Mouse (Mus musculus): ENCODE data around the gene Slc39a13. TPM values are rescaled to one million over a fixed set of nuclear protein-coding genes. Genes with fewer than 3 reads are reported as not detected.

Gene Slc39a13
- total RNA-seq, 4 experiments from 2014 or later, result 19.0 to 26.0 (median 23.6) TPM

DNA sequence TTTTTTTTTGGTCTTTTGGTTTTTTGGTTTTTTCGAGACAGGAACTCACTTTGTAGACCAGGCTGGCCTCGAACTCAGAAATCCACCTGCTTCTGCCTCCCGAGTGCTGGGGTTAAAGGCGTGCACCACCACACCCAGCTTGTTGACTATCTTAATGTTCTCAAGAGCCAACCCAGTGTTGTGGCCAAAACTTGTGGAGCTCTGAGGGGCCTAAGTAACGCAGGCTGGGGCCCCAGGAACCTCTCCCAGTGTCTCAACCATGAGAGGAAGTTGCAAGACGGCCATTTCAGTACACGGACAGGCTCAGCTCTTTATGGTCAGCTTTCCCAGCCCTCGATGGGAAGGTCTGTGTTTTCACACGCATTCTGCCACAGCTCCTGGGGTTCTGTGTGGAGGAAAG, 18.8 kb upstream of the Slc39a13 start:
- DNase-seq (ENCODE audit: low spot score), result no peak

DNA sequence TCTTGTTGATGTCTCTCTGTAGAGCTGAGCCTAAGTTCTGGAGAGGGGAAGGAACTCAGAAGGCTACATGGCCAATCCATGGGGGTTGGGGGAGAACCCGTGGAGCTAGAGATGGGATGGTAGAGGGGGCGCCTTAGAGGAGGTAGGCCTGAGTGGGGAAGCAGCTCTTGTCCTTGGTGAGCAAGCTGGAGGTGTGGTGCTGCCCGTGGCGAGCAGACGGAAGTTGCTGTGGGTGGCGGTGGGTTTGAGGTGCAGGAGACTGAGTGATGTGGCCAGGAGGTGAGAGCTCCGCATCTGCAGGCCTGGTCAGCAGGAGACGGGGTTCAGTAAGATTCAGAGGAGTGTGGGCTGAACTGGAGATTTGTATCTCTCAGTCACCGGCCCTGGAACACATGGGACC, 17.2 kb upstream of the Slc39a13 start:
- DNase-seq (ENCODE audit: low spot score), result no peak

GRCm38 (mm10) chr2:91086392-91087237, 16.4 kb upstream of the Slc39a13 start:
- DNase-seq (ENCODE audit: low spot score), result no peak

- no peak for DNase-seq (ENCODE audit: low spot score)
Observed at GRCm38 (mm10) chr2:91085494-91086391, 15.5 kb upstream of the Slc39a13 start.

GRCm38 (mm10) chr2:91084179-91084820, 14.1 kb upstream of the Slc39a13 start:
- no peak for DNase-seq (ENCODE audit: low spot score)

DNA sequence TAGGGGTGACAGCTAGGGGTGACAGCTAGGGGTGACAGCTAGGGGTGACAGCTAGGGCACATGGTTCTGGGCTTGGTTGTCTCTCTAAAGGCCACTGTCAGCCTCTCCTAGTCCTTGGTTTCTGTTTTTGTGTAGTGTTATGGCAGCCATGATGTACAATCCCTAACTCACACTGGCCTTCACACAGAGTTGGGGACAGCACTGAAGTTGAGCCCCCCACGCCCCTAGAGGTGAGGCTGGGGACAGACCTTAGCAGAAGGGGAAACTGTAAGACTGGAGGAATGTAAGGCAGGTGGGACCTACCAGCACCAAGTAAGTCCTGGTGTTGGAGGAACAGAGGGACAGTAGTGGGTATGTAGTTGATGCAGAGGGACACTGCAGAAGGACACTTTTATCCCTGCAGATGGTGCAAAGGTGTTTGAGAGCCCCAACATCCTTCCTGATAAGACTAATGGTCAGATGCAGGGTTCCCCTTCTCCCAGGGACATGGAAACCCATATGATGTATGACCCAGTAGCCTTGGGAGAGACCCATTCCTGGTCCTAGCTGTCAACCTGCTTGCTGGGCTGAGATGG, 13.2 kb upstream of the Slc39a13 start:
- no peak for DNase-seq (ENCODE audit: low spot score)

- DNase-seq (ENCODE audit: low spot score), result peak; percentile 62
Observed at GRCm38 (mm10) chr2:91082844-91083243, 12.6 kb upstream of the Slc39a13 start.

DNA sequence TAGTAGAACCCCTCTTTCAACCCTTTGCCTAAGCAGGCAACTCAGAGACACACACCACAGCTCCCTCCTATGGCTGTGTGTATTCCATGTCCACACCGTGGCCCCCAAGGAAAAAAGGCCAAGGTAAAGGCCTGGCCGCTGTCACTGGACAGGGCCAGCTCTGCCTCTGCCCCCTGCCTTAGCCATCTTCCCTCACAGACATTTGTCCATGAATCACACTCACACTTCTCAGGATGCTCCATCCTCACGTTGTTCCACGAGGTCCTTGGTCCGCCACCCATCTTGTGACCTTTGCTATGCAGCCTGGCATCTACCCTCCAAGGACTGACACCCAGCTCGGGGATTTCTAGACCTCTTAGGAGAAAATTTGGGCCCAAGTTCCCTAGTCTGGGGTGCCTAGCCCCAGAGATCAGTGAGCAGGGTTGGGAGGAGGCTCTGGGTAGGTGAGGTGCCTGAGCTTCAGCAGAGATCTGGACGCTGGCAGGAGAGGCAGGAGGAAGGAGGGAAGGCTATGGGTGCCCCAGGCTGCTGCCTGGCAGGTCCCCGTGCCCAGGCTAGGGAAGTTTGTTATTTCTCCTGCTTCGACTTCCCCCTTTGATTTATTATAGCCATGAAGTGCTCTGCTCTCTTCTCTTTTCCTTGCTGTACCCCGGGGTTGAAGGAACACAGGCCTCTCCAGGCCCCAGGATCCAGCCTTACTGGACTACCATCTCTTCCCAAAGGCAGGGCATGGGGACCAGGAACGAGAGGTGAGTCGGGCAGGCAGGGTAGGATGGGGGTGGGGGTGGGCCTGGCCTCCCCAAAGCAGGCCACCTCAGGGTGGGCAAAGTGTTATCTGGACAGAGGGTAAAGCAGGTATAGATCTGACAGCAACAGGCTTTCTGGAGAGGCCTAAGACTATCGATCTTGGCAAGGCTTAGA, 11.8 kb upstream of the Slc39a13 start, which contains the start of gene Spi1:
Spi1 (plus strand) TSS at position 616 of the 921 bp plus-strand sequence.
- no peak for DNase-seq (ENCODE audit: low spot score)

DNA sequence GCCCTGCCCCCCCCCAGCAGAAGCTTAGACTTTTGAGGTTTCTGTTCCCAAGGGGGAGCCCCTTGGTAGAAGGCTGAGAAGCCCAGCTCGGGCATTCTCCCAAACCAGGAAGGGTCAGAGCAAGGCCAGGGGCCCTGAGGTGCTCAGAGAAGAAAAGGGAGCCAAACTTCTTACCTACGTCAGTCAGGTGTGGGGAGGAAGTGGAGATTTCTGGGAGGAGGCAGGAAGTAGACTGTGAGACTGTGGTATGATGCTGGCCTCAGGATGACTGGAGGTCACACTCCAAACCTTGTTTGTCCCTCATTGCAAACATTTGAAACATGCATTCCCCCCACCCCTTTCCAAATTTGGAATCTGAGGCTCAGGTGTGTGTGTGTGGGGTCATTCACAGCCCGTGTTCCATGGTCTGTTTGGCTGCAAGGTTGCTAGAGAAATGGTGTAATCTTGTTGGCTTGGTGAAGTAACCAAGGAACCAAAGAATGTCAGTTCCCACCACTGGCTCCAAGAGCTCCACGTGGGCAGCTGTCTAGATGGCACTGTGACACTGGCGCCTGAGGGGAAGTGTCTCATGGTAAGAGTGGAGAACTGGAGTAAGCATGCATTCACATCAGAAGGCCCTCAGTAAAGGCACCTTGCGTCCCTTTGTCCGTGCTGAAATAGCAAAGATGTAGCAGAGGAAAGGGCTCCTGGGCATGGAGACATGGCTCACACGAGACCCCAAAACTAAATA, 10.7 kb upstream of the Slc39a13 start:
- DNase-seq (ENCODE audit: low spot score), result no peak

DNA sequence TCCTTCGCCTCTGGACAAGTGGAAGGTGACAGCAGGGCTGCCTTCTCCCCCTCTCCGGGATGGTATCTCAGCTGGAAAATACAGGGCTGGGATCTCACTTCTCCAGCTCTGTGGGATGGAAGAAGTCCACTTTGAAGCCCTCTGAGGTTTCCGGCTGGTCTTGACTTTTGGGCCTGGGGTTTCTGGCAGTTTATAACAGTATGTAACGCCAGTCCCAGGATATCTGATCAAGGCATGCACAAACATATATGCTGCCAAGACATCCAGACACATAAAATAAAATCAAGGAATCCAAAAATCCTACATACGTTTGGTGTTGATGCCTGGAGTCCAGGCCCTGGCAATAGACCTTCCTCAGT, 8.8 kb upstream of the Slc39a13 start:
- DNase-seq (ENCODE audit: low spot score), result no peak

- no peak for DNase-seq (ENCODE audit: low spot score)
Observed at GRCm38 (mm10) chr2:91078314-91079025, 8.3 kb upstream of the Slc39a13 start.

DNA sequence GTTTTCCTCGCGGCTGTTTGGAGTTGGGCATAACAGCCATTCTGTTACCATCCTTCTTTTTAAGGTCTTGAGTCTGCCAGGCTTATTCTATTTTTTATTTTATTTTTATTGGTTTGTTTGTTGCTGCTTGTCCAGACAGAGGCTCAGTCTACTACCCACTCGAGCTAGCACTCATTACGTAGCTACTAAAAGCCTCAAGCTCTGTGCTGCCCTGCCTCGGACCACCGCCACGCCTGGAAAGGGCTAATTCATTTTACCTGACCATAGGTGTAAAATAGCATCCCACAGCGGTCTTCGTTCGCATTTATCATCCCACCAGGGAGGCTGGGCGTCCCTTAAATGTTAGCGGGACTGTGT, 7.7 kb upstream of the Slc39a13 start:
- DNase-seq (ENCODE audit: low spot score), result no peak

DNA sequence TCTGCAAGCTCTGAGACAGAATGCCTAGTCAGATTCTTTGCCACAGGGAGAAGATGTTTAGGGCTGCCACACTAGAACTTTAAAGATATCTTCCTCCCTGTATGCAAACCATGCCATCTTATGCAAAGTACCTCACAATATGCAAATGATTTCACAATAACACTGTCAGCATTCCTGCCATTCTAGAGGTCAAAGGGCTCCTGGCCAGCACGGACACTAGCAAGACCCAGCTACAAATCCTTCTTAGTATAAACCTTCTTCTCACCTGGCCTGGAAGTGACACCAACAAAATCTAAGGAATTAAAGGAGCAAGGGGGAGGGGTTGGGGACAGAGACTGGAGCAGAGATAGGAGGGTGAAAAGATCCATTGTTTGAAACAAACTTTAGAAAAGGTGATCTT, 1.9 kb upstream of the Slc39a13 start:
- DNase-seq (ENCODE audit: low spot score), result no peak

GRCm38 (mm10) chr2:91071059-91071458, 842 bp upstream of the Slc39a13 start:
- no peak for DNase-seq (ENCODE audit: low spot score)

GRCm38 (mm10) chr2:91069306-91070000, 764 bp downstream of the Slc39a13 start:
- no peak for DNase-seq (ENCODE audit: low spot score)

DNA sequence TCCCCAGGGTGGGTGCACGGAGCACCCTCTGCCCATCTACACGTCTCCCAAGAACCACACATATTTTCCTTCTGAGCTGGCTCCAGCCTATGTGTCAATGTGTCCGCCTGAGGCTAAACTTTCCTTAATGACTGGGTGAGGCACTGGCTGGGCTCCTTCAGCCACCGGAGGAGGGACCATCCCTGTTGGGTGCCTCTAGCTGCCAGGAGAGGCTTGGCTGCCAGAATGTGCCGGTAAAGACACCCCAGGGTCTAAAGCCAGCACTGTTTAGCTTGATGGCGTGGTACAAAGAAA, 1.4 kb downstream of the Slc39a13 start:
- no peak for DNase-seq (ENCODE audit: low spot score)

DNA sequence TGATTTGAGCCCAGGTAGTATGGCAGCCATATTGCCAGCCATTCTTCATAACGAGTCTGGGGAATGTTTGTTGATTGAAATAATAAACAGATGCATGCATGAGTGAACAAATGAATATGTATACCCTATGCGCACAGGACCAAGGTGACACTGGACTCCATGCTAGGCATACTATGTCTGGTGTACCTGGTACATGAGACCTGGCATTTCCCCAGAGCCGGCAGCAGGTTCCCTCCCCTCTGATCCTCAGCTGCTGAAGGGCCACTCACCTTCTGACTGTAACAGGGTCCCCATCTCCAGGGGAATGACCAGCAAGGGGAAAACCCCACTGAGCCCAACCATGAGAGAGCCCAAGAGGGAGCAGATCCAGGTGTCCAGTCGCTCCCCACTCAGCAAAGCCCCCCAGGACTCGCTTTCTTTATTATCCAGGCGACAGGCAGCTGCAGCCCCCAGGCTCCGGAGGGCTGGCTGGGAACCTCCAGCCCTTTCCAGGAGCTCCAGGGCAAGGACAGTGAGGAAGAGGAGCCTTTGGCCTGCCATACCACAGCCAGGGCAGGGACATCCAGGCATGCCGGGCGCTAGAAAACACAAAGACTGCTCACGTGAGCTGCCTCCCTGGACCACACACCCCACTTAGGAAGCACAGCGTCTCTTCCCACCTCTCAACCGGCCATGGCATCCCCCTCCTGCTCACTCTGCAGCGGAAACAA, 1.9 kb downstream of the Slc39a13 start:
- no peak for DNase-seq (ENCODE audit: low spot score)

GRCm38 (mm10) chr2:91066455-91066854, 3.8 kb downstream of the Slc39a13 start:
- DNase-seq (ENCODE audit: low spot score), result no peak
